Mouse (Mus musculus): Measurements from ENCODE around the gene Ewsr1.

- TF ChIP-seq CTCF (IDR thresholded peaks at IDR 0.05; ENCODE audit: low read depth, low read length) = no peak
- TF ChIP-seq GATA1 (IDR thresholded peaks at IDR 0.05; ENCODE audit: borderline replicate concordance, low read length) = no peak
Observed at GRCm38 (mm10) chr11:5091706-5092105, 7.4 kb downstream of the Ewsr1 start.
